Mouse (Mus musculus): ENCODE data around the gene Immp2l. TPM values are rescaled to one million over a fixed set of nuclear protein-coding genes. Genes with fewer than 3 reads are reported as not detected.

The Immp2l gene
- polyA plus RNA-seq, 1 experiment from 2014 or later, result 11.3 TPM

GRCm38 (mm10) chr12:41436206-41436985 is 412.5 kb downstream of the Immp2l start:
- no peaks in the 10 kb centered on the region for H3K9me3 ChIP-seq
- peaks cover 21% of the 10 kb centered on the region for H3K4me1 ChIP-seq (replicated peaks)
- no peaks in the 10 kb centered on the region for H3K36me3 ChIP-seq
- no peak overlapping the region for H3K4me3 ChIP-seq (replicated peaks)
- no peak for ATAC-seq (ENCODE audit: insufficient number of reproducible peaks, insufficient read depth, low FRiP score, low TSS enrichment, low read depth)
- H3K9ac ChIP-seq (replicated peaks), result no peak overlapping the region
- H3K27ac ChIP-seq, result no peak overlapping the region
- no peaks in the 10 kb centered on the region for H3K27me3 ChIP-seq
- WGBS, result 81% methylated on average over 5 of the region's 5 CpGs
- H3K4me2 ChIP-seq, result no peak overlapping the region

GRCm38 (mm10) chr12:41438446-41438845 is 414.6 kb downstream of the Immp2l start:
- Histone ChIP-seq H3K27me3 (no peaks in the 10 kb centered on the region), H3K9me3 (no peaks in the 10 kb centered on the region), H3K36me3 (no peaks in the 10 kb centered on the region), H3K4me3 (replicated peaks) (no peak overlapping the region), H3K4me1 (replicated peaks) (peaks cover 23% of the 10 kb centered on the region), H3K4me2 (no peak overlapping the region), H3K27ac (no peak overlapping the region), H3K9ac (replicated peaks) (no peak overlapping the region)
- peak; percentile 66; the same call in 1 of the 2 replicates for ATAC-seq (ENCODE audit: insufficient number of reproducible peaks, insufficient read depth, low FRiP score, low TSS enrichment, low read depth)
- 23% methylated on average over 4 of the region's 4 CpGs for WGBS

GRCm38 (mm10) chr12:41468374-41468991 is 444.6 kb downstream of the Immp2l start:
- 93% methylated on average over 3 of the region's 3 CpGs for WGBS
- ATAC-seq (ENCODE audit: insufficient number of reproducible peaks, insufficient read depth, low FRiP score, low TSS enrichment, low read depth), result no peak

GRCm38 (mm10) chr12:41469096-41469801 is 445.4 kb downstream of the Immp2l start:
- Histone ChIP-seq H3K9me3 (no peaks in the 10 kb centered on the region), H3K9ac (replicated peaks) (no peak overlapping the region), H3K4me1 (replicated peaks) (no peaks in the 10 kb centered on the region), H3K4me2 (no peak overlapping the region), H3K4me3 (replicated peaks) (no peak overlapping the region), H3K27me3 (no peaks in the 10 kb centered on the region), H3K27ac (no peak overlapping the region), H3K36me3 (no peaks in the 10 kb centered on the region)
- no peak for ATAC-seq (ENCODE audit: insufficient number of reproducible peaks, insufficient read depth, low FRiP score, low TSS enrichment, low read depth)
- WGBS, result 73% methylated on average over 6 of the region's 6 CpGs

More at GRCm38 (mm10) chr12:41468374-41468991, 444.6 kb downstream of the Immp2l start:
- no peak overlapping the region for H3K27ac ChIP-seq
- H3K4me2 ChIP-seq, result no peak overlapping the region
- H3K4me1 ChIP-seq (replicated peaks), result no peaks in the 10 kb centered on the region
- H3K9ac ChIP-seq (replicated peaks), result no peak overlapping the region
- H3K4me3 ChIP-seq (replicated peaks), result no peak overlapping the region
- H3K9me3 ChIP-seq, result no peaks in the 10 kb centered on the region
- no peaks in the 10 kb centered on the region for H3K36me3 ChIP-seq
- H3K27me3 ChIP-seq, result no peaks in the 10 kb centered on the region

- Histone ChIP-seq H3K36me3 (no peaks in the 10 kb centered on the region), H3K4me3 (replicated peaks) (no peak overlapping the region), H3K27me3 (no peaks in the 10 kb centered on the region; the same call in 1 of the 2 replicates), H3K27ac (no peak overlapping the region), H3K4me2 (no peak overlapping the region), H3K9ac (replicated peaks) (no peak overlapping the region), H3K4me1 (replicated peaks) (peaks cover 30% of the 10 kb centered on the region), H3K9me3 (no peaks in the 10 kb centered on the region)
- ATAC-seq (ENCODE audit: insufficient number of reproducible peaks, insufficient read depth, low FRiP score, low TSS enrichment, low read depth), result no peak
- 72% methylated on average over 2 of the region's 2 CpGs for WGBS
Measured at GRCm38 (mm10) chr12:41481486-41481885, 457.6 kb downstream of the Immp2l start.

GRCm38 (mm10) chr12:41483091-41483592 is 459.3 kb downstream of the Immp2l start:
- Histone ChIP-seq H3K27me3 (no peaks in the 10 kb centered on the region; the same call in 1 of the 2 replicates), H3K9ac (replicated peaks) (peak overlapping the region; percentile 31; the same call in 1 of the 2 replicates), H3K4me2 (peak overlapping the region; percentile 63), H3K4me3 (replicated peaks) (peak overlapping the region; percentile 41), H3K4me1 (replicated peaks) (peaks cover 30% of the 10 kb centered on the region), H3K27ac (no peak overlapping the region), H3K36me3 (no peaks in the 10 kb centered on the region), H3K9me3 (no peaks in the 10 kb centered on the region)
- 81% methylated on average over 5 of the region's 5 CpGs for WGBS
- no peak for ATAC-seq (ENCODE audit: insufficient number of reproducible peaks, insufficient read depth, low FRiP score, low TSS enrichment, low read depth)

- peak overlapping the region; percentile 41 for H3K4me3 ChIP-seq (replicated peaks)
- WGBS, result 13% methylated on average over 23 of the region's 23 CpGs
- no peaks in the 10 kb centered on the region; the same call in 1 of the 2 replicates for H3K27me3 ChIP-seq
- ATAC-seq (ENCODE audit: insufficient number of reproducible peaks, insufficient read depth, low FRiP score, low TSS enrichment, low read depth), result no peak
- no peaks in the 10 kb centered on the region for H3K36me3 ChIP-seq
- H3K9me3 ChIP-seq, result no peaks in the 10 kb centered on the region
- H3K4me1 ChIP-seq (replicated peaks), result peaks cover 30% of the 10 kb centered on the region
- H3K4me2 ChIP-seq, result peak overlapping the region; percentile 63
- H3K27ac ChIP-seq, result 0 out of 2 replicates have a peak overlapping the region, but pooled peaks have one; percentile 29
- H3K9ac ChIP-seq (replicated peaks), result peak overlapping the region; percentile 31; the same call in 1 of the 2 replicates
Measured at GRCm38 (mm10) chr12:41483593-41484451, 459.9 kb downstream of the Immp2l start.

GRCm38 (mm10) chr12:41484689-41485511 is 461.0 kb downstream of the Immp2l start:
- Histone ChIP-seq H3K4me3 (replicated peaks) (peak overlapping the region; percentile 41), H3K36me3 (no peaks in the 10 kb centered on the region), H3K4me1 (replicated peaks) (peaks cover 30% of the 10 kb centered on the region), H3K9me3 (no peaks in the 10 kb centered on the region), H3K9ac (replicated peaks) (peak overlapping the region; percentile 51), H3K27me3 (no peaks in the 10 kb centered on the region; the same call in 1 of the 2 replicates), H3K4me2 (peak overlapping the region; percentile 63), H3K27ac (no peak overlapping the region)
- ATAC-seq (ENCODE audit: insufficient number of reproducible peaks, insufficient read depth, low FRiP score, low TSS enrichment, low read depth), result no peak
- WGBS, result 21% methylated on average over 16 of the region's 16 CpGs

- no peak; the same call in 1 of the 2 replicates for ATAC-seq (ENCODE audit: insufficient number of reproducible peaks, insufficient read depth, low FRiP score, low TSS enrichment, low read depth)
- Histone ChIP-seq H3K4me1 (replicated peaks) (peaks cover 30% of the 10 kb centered on the region), H3K4me3 (replicated peaks) (peak overlapping the region; percentile 41), H3K36me3 (no peaks in the 10 kb centered on the region), H3K4me2 (peak overlapping the region; percentile 63), H3K27me3 (no peaks in the 10 kb centered on the region; the same call in 1 of the 2 replicates), H3K9ac (replicated peaks) (peak overlapping the region; percentile 51), H3K9me3 (no peaks in the 10 kb centered on the region), H3K27ac (no peak overlapping the region)
- WGBS, result 19% methylated on average over 12 of the region's 12 CpGs
Measured at GRCm38 (mm10) chr12:41485512-41486215, 461.8 kb downstream of the Immp2l start.

Measured in limb, embryonic 12.5 days (tissue).